Mouse (Mus musculus): Measurements from ENCODE around the gene Fcgr1. TPM values are rescaled to one million over a fixed set of nuclear protein-coding genes. Genes with fewer than 3 reads are reported as not detected.
"Not testable (repeated sequence)": the region's sequence is repeated elsewhere in the genome, so short reads cannot be mapped to it uniquely, and the experiment has no call there.

Gene Fcgr1
- total RNA-seq, 2 experiments from 2014 or later: 4.6 TPM; not detected in 1

GRCm38 (mm10) chr3:96328060-96328729 lies 34.4 kb upstream of the Fcgr1 start:
- ATAC-seq (replicated peaks; ENCODE audit: poor library complexity, severe bottlenecking): peak; percentile 69

- no peak for ATAC-seq (replicated peaks; ENCODE audit: poor library complexity, severe bottlenecking)
Measured at GRCm38 (mm10) chr3:96327647-96328046, 33.9 kb upstream of the Fcgr1 start.

- ATAC-seq (replicated peaks; ENCODE audit: poor library complexity, severe bottlenecking): no peak
Measured at GRCm38 (mm10) chr3:96327131-96327530, 33.4 kb upstream of the Fcgr1 start.

GRCm38 (mm10) chr3:96323806-96324205 lies 30.0 kb upstream of the Fcgr1 start:
- ATAC-seq (replicated peaks; ENCODE audit: poor library complexity, severe bottlenecking): not testable (repeated sequence)

- ATAC-seq (replicated peaks; ENCODE audit: poor library complexity, severe bottlenecking): no peak
Measured at GRCm38 (mm10) chr3:96322609-96323008, 28.8 kb upstream of the Fcgr1 start.

- no peak for ATAC-seq (replicated peaks; ENCODE audit: poor library complexity, severe bottlenecking)
Measured at GRCm38 (mm10) chr3:96321891-96322290, 28.1 kb upstream of the Fcgr1 start.

GRCm38 (mm10) chr3:96320003-96320402 lies 26.2 kb upstream of the Fcgr1 start:
- not testable (repeated sequence) for ATAC-seq (replicated peaks; ENCODE audit: poor library complexity, severe bottlenecking)

GRCm38 (mm10) chr3:96312341-96313098 lies 18.8 kb upstream of the Fcgr1 start:
- peak; percentile 53 for ATAC-seq (replicated peaks; ENCODE audit: poor library complexity, severe bottlenecking)

GRCm38 (mm10) chr3:96309441-96309840 lies 15.7 kb upstream of the Fcgr1 start:
- no peak for ATAC-seq (replicated peaks; ENCODE audit: poor library complexity, severe bottlenecking)

GRCm38 (mm10) chr3:96306506-96306905 lies 12.7 kb upstream of the Fcgr1 start:
- ATAC-seq (replicated peaks; ENCODE audit: poor library complexity, severe bottlenecking): no peak

GRCm38 (mm10) chr3:96302076-96302475 lies 8.3 kb upstream of the Fcgr1 start:
- no peak for ATAC-seq (replicated peaks; ENCODE audit: poor library complexity, severe bottlenecking)

- ATAC-seq (replicated peaks; ENCODE audit: poor library complexity, severe bottlenecking): peak; percentile 93
Measured at GRCm38 (mm10) chr3:96300706-96301529, 7.1 kb upstream of the Fcgr1 start.

- no peak for ATAC-seq (replicated peaks; ENCODE audit: poor library complexity, severe bottlenecking)
Measured at GRCm38 (mm10) chr3:96299562-96299961, 5.8 kb upstream of the Fcgr1 start.

GRCm38 (mm10) chr3:96298360-96298759 lies 4.6 kb upstream of the Fcgr1 start:
- ATAC-seq (replicated peaks; ENCODE audit: poor library complexity, severe bottlenecking): no peak

GRCm38 (mm10) chr3:96293368-96293767 lies 401 bp downstream of the Fcgr1 start:
- ATAC-seq (replicated peaks; ENCODE audit: poor library complexity, severe bottlenecking): peak; percentile 78

GRCm38 (mm10) chr3:96292641-96293040 lies 1.1 kb downstream of the Fcgr1 start:
- ATAC-seq (replicated peaks; ENCODE audit: poor library complexity, severe bottlenecking): no peak

GRCm38 (mm10) chr3:96290727-96291126 lies 3.0 kb downstream of the Fcgr1 start:
- not testable (repeated sequence) for ATAC-seq (replicated peaks; ENCODE audit: poor library complexity, severe bottlenecking)

- ATAC-seq (replicated peaks; ENCODE audit: poor library complexity, severe bottlenecking): no peak
Measured at GRCm38 (mm10) chr3:96289201-96289600, 4.6 kb downstream of the Fcgr1 start.

- ATAC-seq (replicated peaks; ENCODE audit: poor library complexity, severe bottlenecking): not testable (repeated sequence)
Measured at GRCm38 (mm10) chr3:96287334-96287733, 6.4 kb downstream of the Fcgr1 start.

- ATAC-seq (replicated peaks; ENCODE audit: poor library complexity, severe bottlenecking): peak; percentile 72
Measured at GRCm38 (mm10) chr3:96284457-96284856, 9.3 kb downstream of the Fcgr1 start.

GRCm38 (mm10) chr3:96280660-96281059 lies 13.1 kb downstream of the Fcgr1 start:
- no peak for ATAC-seq (replicated peaks; ENCODE audit: poor library complexity, severe bottlenecking)
